Mouse (Mus musculus) stomach, embryonic 15.5 days (tissue): ENCODE measurements around the gene Atp6v1g1. TPM values are rescaled to one million over a fixed set of nuclear protein-coding genes. Genes with fewer than 3 reads are reported as not detected.

Experiments
- ATAC-seq: fragments of 200-750 bp; cut with Nextera tagmentation; 2 replicates; pipeline ENCODE4 v1.8.0; 2017; ENCODE audit warnings: low read depth, moderate number of reproducible peaks, moderate TSS enrichment; ENCODE audit not compliant: insufficient read depth, low FRiP score
- H3K27ac ChIP-seq: fragments of 300-500 bp; sonication (generic); 2 replicates; pipeline ENCODE4 v1.5.1; 2015; ENCODE audit warnings: mild to moderate bottlenecking, inconsistent platforms
- H3K27me3 ChIP-seq: fragments of 300-500 bp; sonication (generic); replicated peaks from 2 replicates; pipeline ENCODE4 v1.6.1; 2015; ENCODE audit warnings: inconsistent platforms
- H3K36me3 ChIP-seq: fragments of 300-500 bp; sonication (generic); 2 replicates; pipeline ENCODE4 v1.6.1; 2015; ENCODE audit warnings: inconsistent platforms
- H3K4me1 ChIP-seq: fragments of 300-500 bp; sonication (generic); 2 replicates; pipeline ENCODE4 v1.6.1; 2015; ENCODE audit warnings: inconsistent platforms
- H3K4me2 ChIP-seq: fragments of 300-500 bp; sonication (generic); 2 replicates; pipeline ENCODE4 v1.6.1; 2015; ENCODE audit warnings: mild to moderate bottlenecking, inconsistent platforms
- H3K4me3 ChIP-seq: fragments of 300-500 bp; sonication (generic); replicated peaks from 2 replicates; pipeline ENCODE4 v1.5.1; 2015; ENCODE audit warnings: inconsistent platforms
- H3K9ac ChIP-seq: fragments of 300-500 bp; sonication (generic); 2 replicates; pipeline ENCODE4 v1.6.1; 2015; ENCODE audit warnings: inconsistent platforms
- H3K9me3 ChIP-seq: fragments of 300-500 bp; sonication (generic); 2 replicates; pipeline ENCODE4 v1.6.1; 2016; ENCODE audit warnings: inconsistent platforms
- WGBS: fragments of 180-500 bp; shearing (Covaris S2); methylation state at CpG from one replicate; pipeline ENCODE4 v1.1.7; 2015; 5-methylcytosine and 5-hydroxymethylcytosine counted together
- polyA plus RNA-seq: library from polyadenylated mRNA; unstranded; fragments of >200 nt; fragmentation: Nextera tagmentation; extraction: Ambion mirVana; gene quantifications from 2 replicates; pipeline ENCODE4 v1.2.1, GENCODE M21; 2015

Atp6v1g1 gene
- polyA plus RNA-seq, 1 experiment from 2014 or later = 248 TPM

DNA sequence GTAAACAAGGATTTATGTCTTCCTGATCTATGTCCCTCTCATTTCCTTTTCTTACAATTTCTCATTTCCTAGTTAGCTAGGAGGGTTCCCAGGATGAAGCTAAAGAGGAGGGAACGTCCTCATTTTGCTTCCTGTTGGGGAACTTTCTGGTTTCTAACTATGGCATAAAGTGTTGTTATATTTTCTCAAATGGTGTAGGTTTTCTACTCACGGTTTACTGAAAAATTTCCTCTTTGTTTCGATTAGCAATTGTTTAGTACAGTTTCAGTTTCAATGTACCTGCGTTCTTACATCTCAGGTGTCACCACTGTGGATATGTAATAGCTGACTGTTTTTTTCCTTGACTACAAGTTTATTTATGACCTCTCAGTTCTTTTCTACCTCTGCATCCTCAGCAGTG, 46.0 kb downstream of the Atp6v1g1 start:
- Histone ChIP-seq H3K27me3 (no peaks in the 10 kb centered on the region), H3K4me3 (no peak overlapping the region), H3K36me3 (no peaks in the 10 kb centered on the region), H3K9ac (no peak overlapping the region), H3K4me1 (no peaks in the 10 kb centered on the region), H3K27ac (no peak overlapping the region), H3K4me2 (no peak overlapping the region), H3K9me3 (no peaks in the 10 kb centered on the region)
- WGBS = 77% methylated on average over 4 of the region's 4 CpGs
- no peak for ATAC-seq

DNA sequence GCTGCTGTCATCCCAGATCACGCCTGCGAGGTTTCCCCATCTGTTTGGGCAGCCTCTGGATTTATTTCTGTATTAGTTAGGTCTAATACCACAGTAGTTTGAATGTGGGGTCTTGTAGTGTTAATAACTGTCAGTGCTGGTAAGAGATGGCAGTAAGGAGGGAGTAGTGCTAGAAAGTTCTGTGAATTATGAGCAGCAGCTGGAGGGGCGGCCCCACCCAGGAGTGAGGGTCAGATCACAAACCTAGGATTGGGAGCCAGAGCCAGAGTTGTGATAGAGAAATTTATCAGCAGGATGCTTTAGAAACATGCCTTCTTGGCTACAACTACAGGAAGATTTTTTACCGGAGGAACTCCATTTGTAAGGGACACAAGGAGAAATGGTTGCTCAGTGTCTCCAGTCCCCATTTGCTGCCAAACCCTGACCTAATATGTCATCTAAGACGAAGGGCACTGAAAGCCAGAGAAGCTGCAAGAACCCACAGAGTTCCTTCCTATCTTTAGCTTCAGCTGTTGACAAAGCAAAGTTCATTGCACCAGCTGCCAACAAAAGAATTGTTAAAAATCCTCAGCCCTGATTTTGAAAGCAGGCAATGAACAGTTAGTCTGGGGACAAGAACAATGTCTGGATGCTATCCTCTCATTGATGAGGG, 50.0 kb downstream of the Atp6v1g1 start:
- WGBS = 45% methylated on average over 5 of the region's 5 CpGs
- H3K27ac ChIP-seq = no peak overlapping the region
- H3K9me3 ChIP-seq = no peaks in the 10 kb centered on the region
- H3K9ac ChIP-seq = no peak overlapping the region
- H3K4me1 ChIP-seq = no peaks in the 10 kb centered on the region
- H3K4me2 ChIP-seq = no peak overlapping the region
- H3K4me3 ChIP-seq = no peak overlapping the region
- no peak for ATAC-seq
- H3K27me3 ChIP-seq = no peaks in the 10 kb centered on the region
- H3K36me3 ChIP-seq = no peaks in the 10 kb centered on the region

DNA sequence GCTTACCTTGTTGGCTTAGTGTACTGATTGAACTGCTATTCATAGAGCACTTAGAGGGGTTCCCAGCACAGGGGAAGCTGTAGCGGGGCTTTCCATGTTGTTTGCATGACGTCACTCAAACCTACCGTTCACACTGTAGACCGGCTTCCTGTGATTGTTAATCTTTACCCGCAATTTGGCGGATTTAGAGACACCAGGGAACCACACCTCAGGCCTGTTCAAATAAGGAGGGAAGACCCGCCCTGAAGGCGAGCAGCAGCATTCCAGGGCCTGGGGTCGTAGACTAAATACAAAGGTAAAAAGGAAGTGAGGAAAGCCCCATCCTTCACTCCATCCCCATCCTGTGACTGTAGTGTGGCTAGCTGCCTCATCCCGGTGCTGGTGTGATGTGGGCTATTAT, 50.7 kb downstream of the Atp6v1g1 start:
- ATAC-seq = no peak
- WGBS = 49% methylated on average over 10 of the region's 10 CpGs

DNA sequence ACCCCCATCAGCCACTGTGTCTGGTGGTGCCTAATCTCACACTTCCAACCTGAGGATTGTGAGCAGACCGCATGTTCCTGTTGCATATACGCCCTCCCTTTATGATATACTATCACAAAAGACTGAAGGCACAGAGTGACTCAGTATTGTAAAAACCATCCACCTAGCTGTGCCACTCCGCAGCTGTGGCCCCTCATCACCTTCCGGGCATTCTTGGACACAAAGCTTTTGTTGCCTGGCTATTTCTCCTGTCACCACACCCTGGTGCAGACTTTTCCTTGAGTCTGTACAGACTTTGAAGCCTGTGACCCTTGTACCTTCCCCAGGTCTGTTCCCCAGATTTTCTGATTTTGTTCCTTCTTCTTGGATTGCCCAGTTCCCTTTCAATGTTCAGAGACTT, 51.4 kb downstream of the Atp6v1g1 start:
- no peak overlapping the region for H3K27ac ChIP-seq
- H3K4me1 ChIP-seq = no peaks in the 10 kb centered on the region
- no peak overlapping the region for H3K9ac ChIP-seq
- no peak overlapping the region for H3K4me2 ChIP-seq
- no peaks in the 10 kb centered on the region for H3K36me3 ChIP-seq
- no peak for ATAC-seq
- no peaks in the 10 kb centered on the region for H3K27me3 ChIP-seq
- H3K4me3 ChIP-seq = no peak overlapping the region
- no peaks in the 10 kb centered on the region for H3K9me3 ChIP-seq
- WGBS = 85% methylated on average over 4 of the region's 4 CpGs

More for the DNA sequence above, 50.7 kb downstream of the Atp6v1g1 start:
- Histone ChIP-seq H3K4me2 (no peak overlapping the region), H3K9me3 (no peaks in the 10 kb centered on the region), H3K4me3 (no peak overlapping the region), H3K36me3 (no peaks in the 10 kb centered on the region), H3K27ac (no peak overlapping the region), H3K9ac (no peak overlapping the region), H3K27me3 (no peaks in the 10 kb centered on the region), H3K4me1 (no peaks in the 10 kb centered on the region)

Other genes starting within 250 kb of the Atp6v1g1 start
- 0.18 TPM in 1 of 2 replicates, not detected in the other for gene Orm1, start 200.2 kb upstream of the Atp6v1g1 start, polyA plus RNA-seq
- not detected in 2 replicates for gene Orm3, start 188.6 kb upstream of the Atp6v1g1 start, polyA plus RNA-seq
- not detected in 2 replicates for gene Orm2, start 182.3 kb upstream of the Atp6v1g1 start, polyA plus RNA-seq
- gene Akna, start 141.4 kb upstream of the Atp6v1g1 start, polyA plus RNA-seq = 6.7 and 7.0 TPM in 2 replicates
- 4.1 and 4.3 TPM in 2 replicates for gene Whrn, start 48.8 kb upstream of the Atp6v1g1 start, polyA plus RNA-seq
- gene Tmem268, start 14.0 kb downstream of the Atp6v1g1 start, polyA plus RNA-seq = 8.2 and 8.3 TPM in 2 replicates
- not detected in 2 replicates for gene Gm11213, start 60.5 kb downstream of the Atp6v1g1 start, polyA plus RNA-seq
- not detected in 2 replicates for gene Tex48, start 77.7 kb downstream of the Atp6v1g1 start, polyA plus RNA-seq
- not detected in 2 replicates for gene Gm11214, start 118.6 kb downstream of the Atp6v1g1 start, polyA plus RNA-seq
- gene Tnfsf15, start 200.3 kb downstream of the Atp6v1g1 start, polyA plus RNA-seq = 0.05 and 0.10 TPM in 2 replicates